Mouse (Mus musculus) large intestine, adult 2 months (tissue): ENCODE results near the gene Rps17. TPM values are rescaled to one million over a fixed set of nuclear protein-coding genes. Genes with fewer than 3 reads are reported as not detected.

Experiments
- DNase-seq: peaks from one replicate; pipeline ENCODE4 v3.0.0-alpha.2; 2012; ENCODE audit warnings: low read depth, low spot score
- WGBS: fragments of 180-500 bp; shearing (Covaris S2); methylation state at CpG from one replicate; pipeline ENCODE4 v1.1.7; 2018; 5-methylcytosine and 5-hydroxymethylcytosine counted together
- polyA plus RNA-seq: library from polyadenylated mRNA; depleted of rRNA; stranded (reverse); fragments of >200 nt; gene quantifications from 2 replicates; pipeline ENCODE4 v1.2.3, GENCODE M21; 2012

Rps17 gene
- polyA plus RNA-seq, 1 experiment = 1,160 TPM

DNA sequence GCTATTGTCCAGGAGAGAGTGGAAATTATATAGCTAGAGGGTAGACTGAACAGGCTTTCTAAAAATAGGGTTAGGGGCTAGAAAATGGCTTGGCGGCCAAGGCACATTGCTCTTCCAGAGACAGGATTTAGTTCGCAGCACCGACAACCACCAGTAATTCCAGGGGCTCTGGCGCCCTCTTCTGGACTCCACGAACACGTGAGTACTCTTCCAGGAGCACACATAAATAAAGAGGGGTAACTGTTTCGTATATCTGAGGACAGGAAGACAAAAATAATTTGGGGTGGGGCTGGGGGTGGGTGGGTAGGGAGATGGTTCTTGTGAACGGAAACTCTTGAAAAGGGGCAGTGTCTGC, 8.6 kb downstream of the Rps17 start:
- no peak for DNase-seq
- WGBS = 55% methylated on average over 8 of the region's 8 CpGs

DNA sequence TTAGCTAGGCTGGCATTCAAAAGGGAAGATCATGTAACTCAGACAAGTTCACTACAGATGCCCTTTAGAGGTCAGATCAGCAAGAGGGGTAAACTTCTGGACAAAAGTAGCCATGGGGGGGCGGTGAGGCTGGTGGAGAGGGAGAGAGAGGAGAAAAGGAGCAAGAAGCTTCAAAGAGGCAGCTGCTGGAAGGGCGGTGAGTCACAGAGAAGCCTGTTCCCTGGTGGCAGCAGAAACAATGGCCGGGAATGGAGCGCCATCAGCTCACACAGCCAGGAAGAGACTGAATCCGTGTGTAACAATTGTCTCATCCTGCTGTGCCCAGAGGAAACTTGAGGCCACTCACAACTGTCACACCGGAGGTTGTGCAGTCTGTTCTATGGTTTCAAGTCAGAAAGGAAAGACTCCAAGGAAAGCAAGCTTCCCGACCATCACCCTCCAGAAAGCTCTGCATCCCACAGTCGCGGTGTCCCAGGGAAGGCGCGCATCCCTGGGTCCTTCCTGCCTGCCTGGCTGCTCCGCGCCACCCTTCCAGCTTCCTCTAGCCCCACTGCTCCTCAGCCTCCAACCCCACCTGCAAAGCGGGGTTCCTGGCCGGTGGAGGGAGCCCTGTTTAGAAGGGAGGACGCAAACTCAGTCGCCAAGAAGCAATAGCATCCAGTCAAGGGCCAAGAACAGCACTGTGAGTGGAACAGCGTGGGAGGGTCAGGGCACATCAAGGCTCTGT, 9.2 kb downstream of the Rps17 start:
- no peak for DNase-seq
- 81% methylated on average over 18 of the region's 18 CpGs for WGBS

DNA sequence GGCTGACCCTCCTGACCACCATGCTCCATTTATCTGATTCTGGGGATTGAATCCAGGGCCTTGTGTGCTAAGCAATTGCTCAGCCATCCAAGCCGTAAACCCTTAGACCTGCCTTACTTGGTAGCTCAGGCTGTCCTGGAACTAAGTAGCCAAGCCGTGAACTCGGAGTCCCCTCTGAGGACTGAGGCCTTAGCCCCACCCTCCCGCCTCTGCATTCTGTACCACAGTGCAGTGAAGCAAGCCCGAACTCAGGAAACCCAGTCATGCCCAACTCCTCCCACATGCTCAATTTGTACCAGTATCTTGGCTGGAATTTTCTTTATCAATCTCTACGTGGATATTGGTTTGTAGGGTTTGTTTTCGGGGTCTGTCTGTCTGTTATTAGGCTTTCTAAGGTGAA, 13.2 kb downstream of the Rps17 start:
- WGBS = 81% methylated on average over 7 of the region's 7 CpGs
- no peak for DNase-seq

DNA sequence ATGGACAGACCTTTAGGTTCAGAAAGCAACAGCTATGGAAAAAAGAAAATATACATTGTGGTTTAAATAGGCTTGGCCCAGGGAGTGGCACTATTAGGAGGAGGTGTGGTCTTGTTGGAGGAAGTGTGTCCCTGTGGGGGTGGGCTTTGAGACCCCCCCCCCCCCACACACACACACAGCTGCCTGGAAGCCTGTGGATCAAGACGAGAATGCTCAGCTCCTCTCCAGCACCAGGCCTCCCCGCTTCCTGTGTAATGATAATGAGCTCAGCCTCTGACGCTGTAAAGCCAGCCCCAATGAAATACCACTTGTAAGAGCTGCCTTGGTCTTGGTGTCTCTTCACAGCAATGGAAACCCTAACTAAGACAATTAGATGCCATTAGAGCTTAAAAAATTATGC, 14.3 kb downstream of the Rps17 start:
- 61% methylated on average over 3 of the region's 3 CpGs for WGBS
- DNase-seq = no peak

DNA sequence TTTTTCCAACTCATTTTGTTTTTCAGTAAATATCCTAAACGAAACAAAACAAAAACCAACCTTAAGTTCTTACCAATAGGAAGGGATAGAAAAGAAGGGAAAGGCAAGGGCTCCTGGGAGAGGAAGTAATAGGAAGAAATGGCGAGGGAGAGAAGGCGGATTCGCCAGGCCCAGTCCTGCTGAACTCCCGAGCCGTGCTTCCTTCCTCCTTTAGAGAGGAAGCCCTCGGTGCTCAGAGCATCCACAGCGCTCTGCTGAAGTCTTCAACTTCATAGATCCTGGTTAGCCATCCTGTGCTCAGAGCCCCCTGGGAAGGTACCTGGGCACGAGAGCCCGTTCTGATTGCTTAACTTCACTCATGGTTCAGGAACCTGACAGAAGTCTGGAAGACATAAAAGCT, 17.4 kb downstream of the Rps17 start:
- WGBS = 82% methylated on average over 10 of the region's 10 CpGs
- no peak for DNase-seq

DNA sequence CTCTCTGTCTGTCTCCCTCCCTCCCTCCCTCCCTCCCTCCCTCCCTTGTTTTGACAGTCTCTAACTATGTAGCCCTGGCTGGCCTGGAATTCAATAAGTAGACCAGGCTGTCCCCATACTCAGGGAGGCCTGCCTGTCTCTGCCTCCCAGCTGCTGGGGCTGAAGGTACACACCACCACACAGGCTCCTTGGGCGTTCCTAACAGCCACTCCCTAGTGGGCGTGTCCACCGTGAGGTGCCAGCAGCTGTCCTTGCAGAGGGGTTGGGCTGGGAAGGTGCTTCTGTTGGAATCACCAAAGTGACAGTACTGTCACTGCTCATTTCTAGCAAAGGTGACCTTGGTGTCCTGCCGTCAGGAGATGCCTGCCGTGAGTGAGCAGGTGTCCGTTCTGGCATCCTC, 18.2 kb downstream of the Rps17 start:
- DNase-seq = no peak
- 64% methylated on average over 6 of the region's 6 CpGs for WGBS

DNA sequence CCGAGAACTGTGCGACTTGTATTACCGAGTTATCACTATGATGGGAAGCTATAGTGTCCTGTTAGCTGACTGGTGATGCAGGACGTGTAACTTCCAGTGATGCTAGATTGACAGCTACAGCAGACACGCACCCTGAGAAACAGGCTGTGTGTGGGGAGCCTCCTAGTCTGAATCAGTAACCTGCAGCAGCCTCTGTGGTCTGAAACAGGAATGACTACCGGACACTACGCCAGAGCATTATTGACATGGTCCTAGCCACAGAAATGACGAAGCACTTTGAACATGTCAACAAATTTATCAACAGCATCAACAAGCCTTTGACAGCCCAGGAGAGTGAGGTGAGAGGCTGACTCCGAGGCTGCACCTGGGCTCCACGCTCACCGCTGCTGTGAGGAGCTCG, 19.0 kb downstream of the Rps17 start:
- DNase-seq = no peak
- 91% methylated on average over 12 of the region's 12 CpGs for WGBS

DNA sequence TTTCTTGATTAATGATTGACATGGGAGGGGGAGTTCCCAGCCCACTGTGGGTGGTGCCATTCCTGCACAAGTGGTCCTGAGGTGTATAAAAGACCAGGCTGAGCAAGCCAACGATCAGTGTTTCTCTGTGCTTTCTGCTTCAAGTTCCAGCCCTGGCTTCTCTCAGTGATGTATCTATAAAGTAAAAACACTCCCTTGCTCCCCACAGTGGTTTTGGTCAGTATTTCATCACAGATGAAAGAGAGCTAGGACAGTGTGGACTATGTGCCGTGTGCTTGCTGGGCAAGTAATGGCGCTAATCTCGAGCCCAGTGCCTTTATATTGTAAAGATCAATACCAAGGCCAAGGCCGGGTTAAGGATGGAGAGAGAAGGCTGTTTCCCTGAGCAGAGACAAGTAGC, 23.3 kb downstream of the Rps17 start:
- WGBS = 67% methylated on average over 5 of the region's 5 CpGs
- no peak for DNase-seq

DNA sequence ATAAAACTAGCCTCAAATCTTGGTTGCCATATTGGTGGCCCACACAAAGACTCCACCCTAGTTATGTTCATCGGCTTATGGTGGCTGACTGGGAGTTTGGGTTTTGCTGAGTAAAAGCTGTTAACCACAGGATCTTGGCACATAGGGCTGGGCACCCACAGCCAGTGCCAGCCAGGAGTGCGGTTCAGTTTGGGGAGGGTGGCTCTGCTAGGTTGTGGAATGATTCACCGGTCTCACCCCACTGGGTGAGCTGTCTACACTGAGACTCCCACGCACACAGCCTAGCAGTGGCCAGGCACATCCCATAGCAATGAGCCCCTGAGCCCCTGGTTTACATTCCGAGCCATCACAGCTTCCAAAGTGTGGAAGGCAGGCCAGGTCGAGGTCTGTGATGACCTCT, 25.3 kb downstream of the Rps17 start:
- WGBS = 69% methylated on average over 6 of the region's 6 CpGs
- DNase-seq = no peak

DNA sequence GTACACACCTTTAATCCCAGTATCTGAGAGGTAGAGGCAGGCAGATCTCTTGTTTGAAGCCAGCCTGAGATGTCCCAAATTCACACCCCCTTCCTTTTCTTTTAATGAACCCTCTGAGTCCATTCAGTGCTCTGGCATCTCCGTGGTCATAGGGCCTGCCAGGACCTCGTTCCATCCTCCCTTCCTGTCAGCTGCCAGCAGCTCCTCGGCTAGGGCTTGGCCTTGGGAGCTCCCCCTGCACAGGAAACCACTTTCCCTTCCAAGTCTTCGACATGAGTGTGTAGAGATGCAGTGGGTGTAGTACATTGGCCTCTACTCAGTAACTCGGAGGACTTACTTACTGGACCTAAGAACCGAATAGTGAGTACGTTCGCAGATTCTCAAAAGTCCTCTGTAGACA, 29.5 kb downstream of the Rps17 start:
- 57% methylated on average over 8 of the region's 8 CpGs for WGBS
- no peak for DNase-seq

DNA sequence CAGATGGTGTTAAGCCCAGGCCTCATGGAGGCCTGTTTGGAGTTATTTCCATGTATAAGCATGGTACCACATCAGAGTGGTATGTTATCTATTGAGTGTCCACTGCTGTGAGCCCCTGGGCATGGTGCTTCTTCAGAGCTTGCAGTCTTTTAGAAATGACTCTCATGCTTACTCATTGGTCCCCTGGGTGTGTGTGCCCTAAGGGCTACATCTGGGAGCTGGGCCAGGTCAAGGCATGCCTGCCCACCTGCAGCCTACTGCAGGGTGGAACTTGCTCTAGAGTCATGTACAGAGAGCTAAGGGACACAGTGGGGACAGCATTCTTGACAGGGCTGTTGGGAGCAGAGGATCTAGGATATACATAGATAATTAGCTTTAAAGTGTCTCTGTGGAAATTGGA, 33.5 kb downstream of the Rps17 start:
- no peak for DNase-seq

DNA sequence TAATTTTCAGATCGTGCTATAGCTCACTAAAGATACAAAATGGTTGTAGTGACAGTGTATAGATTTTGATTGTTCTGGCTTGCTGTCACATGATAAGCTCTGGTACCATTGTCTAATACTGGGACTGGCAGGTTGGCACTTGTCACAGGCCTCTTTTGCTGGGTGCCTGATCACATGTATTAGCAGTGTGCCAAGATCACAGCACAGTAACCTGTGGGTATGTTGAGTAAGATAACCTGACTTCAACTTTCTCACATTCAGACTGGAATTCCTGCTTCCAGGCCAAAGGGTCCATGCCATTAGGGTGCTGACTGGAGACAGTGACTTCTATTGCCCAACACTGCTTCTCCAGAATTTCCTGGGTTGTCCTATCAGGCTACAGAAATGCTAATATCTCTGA, 33.9 kb downstream of the Rps17 start:
- 93% methylated on average over 1 of the region's 1 CpGs for WGBS

DNA sequence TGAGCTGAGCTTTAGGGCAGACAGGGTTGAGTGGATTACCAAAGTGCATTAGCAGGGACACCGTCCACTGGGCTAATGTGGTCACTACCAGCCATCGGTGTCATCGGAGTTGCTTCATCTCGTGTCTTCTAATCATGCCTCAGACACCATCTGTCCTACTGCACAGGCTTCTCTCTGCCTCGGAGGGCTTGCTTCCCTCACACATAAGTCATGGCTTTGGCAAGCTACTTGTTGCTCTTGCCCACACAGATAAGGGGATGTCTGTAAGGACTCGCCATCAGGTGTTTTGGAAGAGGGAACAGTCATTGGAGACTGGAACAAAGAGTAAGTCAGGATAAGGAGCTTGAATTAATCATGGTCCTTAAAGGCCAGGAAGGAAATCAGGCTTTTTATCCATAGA, 35.8 kb downstream of the Rps17 start:
- no peak for DNase-seq
- WGBS = 92% methylated on average over 6 of the region's 6 CpGs

More for the DNA sequence above, 33.9 kb downstream of the Rps17 start:
- no peak for DNase-seq

DNA sequence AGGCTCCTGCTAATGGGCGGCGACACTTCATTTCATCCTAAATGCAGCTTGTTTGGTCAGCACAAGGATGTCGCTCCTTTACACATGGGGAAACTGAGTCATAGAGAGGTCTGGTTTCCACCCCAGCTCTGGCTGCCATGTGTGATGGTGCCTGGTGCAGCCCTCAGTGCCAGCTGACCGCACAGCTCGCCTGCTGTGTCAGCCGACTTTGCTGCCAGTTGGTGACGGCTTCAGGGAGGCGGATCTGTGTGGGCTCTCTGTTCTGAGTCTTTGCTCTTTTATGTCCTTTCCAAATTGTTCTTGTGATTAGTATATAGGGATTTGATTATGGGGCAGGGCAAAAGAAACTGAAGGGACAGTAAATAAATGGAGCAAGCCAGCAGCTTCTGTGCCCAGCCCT, 37.3 kb downstream of the Rps17 start:
- WGBS = 77% methylated on average over 8 of the region's 8 CpGs
- no peak for DNase-seq

DNA sequence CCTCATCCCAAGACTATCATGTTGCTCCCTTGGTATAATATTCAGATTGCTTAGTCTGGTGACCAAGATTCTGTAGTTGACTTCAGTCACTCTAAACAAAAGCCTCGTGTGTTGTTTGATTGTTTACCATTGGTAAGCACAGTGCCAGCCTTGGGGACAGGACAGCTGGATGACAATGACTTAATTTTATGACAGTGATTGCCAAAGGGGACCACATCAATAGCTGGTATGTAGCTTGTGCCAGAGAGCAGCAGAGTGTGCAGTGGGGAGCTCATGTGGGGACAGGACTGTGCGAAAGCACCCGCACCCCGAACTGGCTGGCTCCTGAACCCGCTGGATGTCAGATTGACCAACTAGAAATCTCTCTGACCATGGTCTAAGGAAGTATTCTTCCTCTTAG, 40.4 kb downstream of the Rps17 start:
- WGBS = 84% methylated on average over 5 of the region's 5 CpGs

DNA sequence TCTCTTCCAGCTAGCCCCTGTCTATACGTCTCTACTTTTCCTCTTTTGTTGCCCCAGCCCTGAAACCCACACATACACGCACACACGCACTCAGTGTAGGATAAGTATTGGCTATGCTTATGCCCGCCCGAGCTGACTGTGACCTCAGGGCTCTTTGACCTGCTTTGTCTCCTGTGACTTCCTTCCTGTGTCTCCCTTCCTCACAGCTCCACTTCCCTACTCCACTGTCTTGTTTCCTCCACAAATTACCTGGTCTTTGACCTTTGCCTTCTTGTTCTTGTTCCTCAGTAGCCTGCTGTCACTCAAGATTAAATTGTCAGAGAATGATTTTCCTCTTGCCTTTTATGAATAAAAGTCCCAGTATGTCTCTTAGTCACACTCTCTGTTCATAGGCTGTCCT, 41.0 kb downstream of the Rps17 start:
- WGBS = 80% methylated on average over 5 of the region's 5 CpGs
- DNase-seq = no peak

More for the DNA sequence above, 40.4 kb downstream of the Rps17 start:
- no peak for DNase-seq

DNA sequence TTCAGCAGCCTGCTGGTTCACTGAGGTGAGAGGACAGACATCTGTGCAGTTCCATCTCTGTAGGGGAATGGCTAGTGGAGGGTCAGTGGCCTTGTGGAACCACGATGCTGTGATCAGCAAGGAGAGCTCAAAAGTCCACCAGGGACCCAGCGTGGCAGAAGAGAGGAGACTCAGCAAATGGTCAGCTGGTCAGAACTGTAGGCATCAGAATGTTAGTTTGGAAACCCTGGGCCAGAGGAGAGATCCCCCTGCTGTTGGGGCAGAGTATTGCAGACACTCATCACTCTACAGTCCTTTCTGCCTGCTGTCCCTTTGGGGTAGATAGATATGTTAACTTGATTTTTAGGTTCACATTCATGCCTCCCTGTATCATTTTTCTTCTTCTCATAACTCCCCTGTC, 41.4 kb downstream of the Rps17 start:
- no peak for DNase-seq
- 74% methylated on average over 2 of the region's 2 CpGs for WGBS

DNA sequence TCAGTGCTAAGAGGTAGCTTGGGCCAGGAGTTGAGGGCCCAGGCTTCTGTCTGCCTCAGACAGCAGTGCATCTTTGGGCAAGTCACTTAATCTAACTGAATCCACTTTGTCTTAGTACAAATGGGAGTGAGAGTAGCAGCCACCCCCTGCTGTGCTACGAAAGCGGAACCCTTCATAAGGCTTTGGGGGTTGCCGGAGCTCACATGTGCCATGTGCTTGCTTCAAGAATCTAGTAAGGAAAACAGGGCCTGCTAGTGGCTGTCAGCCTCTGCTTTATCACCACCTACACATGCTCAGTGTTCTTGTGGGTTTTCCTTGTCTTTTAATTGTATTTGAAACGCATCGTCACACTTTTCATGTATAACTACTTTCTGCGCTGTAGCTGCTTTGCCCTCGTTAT, 43.7 kb downstream of the Rps17 start:
- no peak for DNase-seq
- 93% methylated on average over 7 of the region's 7 CpGs for WGBS

DNA sequence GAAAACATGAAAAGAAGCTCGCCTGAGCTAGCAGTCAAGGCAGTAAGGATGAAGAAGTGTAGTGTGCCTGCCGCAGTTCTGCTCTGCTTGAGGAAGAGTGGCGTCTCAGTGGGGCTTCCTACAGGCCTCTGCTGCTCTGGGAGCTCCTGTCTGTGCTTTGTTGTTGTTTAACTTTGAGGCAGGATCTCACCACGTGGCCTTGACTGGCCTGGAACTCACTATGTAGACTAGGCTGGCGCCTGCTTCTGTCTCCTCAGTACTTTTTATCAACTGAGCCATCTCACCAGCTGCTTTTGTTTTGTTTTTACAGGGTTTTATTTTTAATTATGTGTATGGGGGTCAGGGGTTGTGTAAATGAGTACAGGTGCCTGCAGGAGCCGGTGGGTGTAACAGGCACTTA, 46.8 kb downstream of the Rps17 start:
- 43% methylated on average over 6 of the region's 6 CpGs for WGBS
- no peak for DNase-seq

DNA sequence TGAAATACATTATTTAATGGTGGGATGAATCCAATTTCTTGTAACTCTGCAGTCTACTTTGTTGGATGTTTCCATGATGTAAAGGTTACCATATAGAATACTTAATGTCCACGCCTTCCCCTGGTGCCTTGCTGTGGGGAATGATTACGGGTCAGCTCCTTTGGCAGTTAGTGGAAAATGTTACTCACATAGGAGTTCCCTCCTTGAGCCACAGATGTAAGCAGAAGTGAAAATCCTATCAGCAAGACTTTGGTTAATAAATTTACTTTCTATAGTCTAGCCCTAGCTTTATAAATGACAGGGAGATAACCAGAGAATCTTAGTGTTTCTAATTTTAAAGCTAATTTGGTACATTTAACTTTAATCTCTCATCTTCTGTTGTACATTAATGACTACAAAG, 49.9 kb downstream of the Rps17 start:
- 88% methylated on average over 2 of the region's 2 CpGs for WGBS

More for the DNA sequence above, 49.9 kb downstream of the Rps17 start:
- no peak for DNase-seq
